Mouse (Mus musculus) bone marrow macrophage, adult 2 months (primary cell): ENCODE results near the gene Spaca5. TPM values are rescaled to one million over a fixed set of nuclear protein-coding genes. Genes with fewer than 3 reads are reported as not detected.

Experiments
- H3K27ac ChIP-seq: 2 replicates; pipeline ENCODE4 v1.5.1; 2012; ENCODE audit warnings: low read depth, low read length; ENCODE audit not compliant: insufficient read depth
- H3K4me1 ChIP-seq: 2 replicates; pipeline ENCODE4 v1.6.1; 2012; ENCODE audit warnings: low read length; ENCODE audit not compliant: control insufficient read depth, insufficient read depth
- H3K4me3 ChIP-seq: 2 replicates; pipeline ENCODE4 v1.5.1; 2012; ENCODE audit warnings: mild to moderate bottlenecking, low read length, moderate library complexity; ENCODE audit not compliant: insufficient read depth
- CTCF ChIP-seq: IDR thresholded peaks from 2 replicates; pipeline ENCODE4 v1.5.1; 2012; ENCODE audit warnings: low read depth, mild to moderate bottlenecking, low read length, moderate library complexity
- POLR2A ChIP-seq: IDR thresholded peaks from 2 replicates; pipeline ENCODE4 v1.6.1; 2012; ENCODE audit warnings: mild to moderate bottlenecking, low read depth, low read length, borderline replicate concordance
- polyA plus RNA-seq: library from polyadenylated mRNA; stranded (reverse); fragments of >200 nt; gene quantifications from 2 replicates; pipeline ENCODE4 v1.2.4, GENCODE M21; 2012; ENCODE audit not compliant: missing spikeins, insufficient read depth, insufficient read length

Spaca5 gene
- not detected in 2 replicates for polyA plus RNA-seq

GRCm38 (mm10) chrX:21068106-21068505 lies at the start of gene Spaca5:
TSS of gene Spaca5 (plus strand) at chrX:21068406.
- TF ChIP-seq POLR2A (no peak), CTCF (no peak)
- no peaks in the 10 kb centered on the region for H3K4me1 ChIP-seq

DNA sequence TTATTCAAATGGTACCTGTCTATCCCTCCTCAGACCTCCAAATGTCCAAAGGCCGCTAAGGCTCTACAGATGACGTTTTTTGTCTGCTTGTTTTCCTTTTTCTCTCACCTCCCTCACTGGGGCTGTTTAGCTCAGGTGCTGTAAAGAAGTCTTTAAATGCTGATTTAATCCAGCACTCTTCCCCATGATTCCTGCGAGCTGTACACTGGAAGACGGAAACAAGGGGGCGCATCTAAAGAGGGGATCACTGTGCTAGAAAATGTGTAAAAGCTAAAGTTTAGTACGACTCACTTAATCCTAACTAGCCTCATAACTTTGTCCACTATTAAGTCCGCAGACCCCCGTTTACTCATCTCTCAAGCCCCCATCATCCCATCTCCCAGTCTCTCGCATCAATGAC lies 6.7 kb upstream of the Spaca5 start:
- H3K27ac ChIP-seq = 0 out of 2 replicates have a peak overlapping the region, but pooled peaks have one; percentile 9
- H3K4me3 ChIP-seq = peak overlapping the region; percentile 89
- H3K4me1 ChIP-seq = no peaks in the 10 kb centered on the region; the same call in 1 of the 2 replicates
- TF ChIP-seq POLR2A (no peak), CTCF (no peak)

More at GRCm38 (mm10) chrX:21068106-21068505, at the start of gene Spaca5:
- no peak within 1 kb of the TSS for H3K27ac ChIP-seq
- no peak within 1 kb of the TSS for H3K4me3 ChIP-seq

GRCm38 (mm10) chrX:21061866-21062543 lies 6.2 kb upstream of the Spaca5 start, which contains the start of gene Zfp182:
TSS of gene Zfp182 (minus strand) at chrX:21062316.
- TF ChIP-seq POLR2A (no peak), CTCF (no peak)
- H3K4me1 ChIP-seq = no peaks in the 10 kb centered on the region; the same call in 1 of the 2 replicates
- H3K4me3 ChIP-seq = peak within 1 kb of the TSS; percentile 89
- H3K27ac ChIP-seq = peak within 1 kb of the TSS; percentile 43

DNA sequence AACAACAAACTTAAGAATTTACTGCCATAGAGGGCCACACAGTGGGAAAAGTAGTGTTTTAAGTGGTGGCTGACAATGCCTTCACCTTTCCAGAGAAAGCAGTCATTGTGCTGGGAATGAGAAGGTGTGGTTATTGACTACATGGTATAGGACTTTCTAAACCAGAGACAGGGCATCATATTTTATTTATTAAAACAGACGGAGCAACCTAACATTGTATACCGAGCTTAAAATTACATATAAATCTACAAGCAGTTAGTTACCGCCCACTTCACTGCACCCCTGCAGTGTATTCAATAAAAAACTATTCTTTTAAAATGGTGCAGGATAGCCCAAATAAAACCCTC lies 5.7 kb upstream of the Spaca5 start:
- no peak for TF ChIP-seq POLR2A
- TF ChIP-seq CTCF = no peak
- H3K27ac ChIP-seq = peak overlapping the region; percentile 43; the same call in 1 of the 2 replicates
- no peaks in the 10 kb centered on the region; the same call in 1 of the 2 replicates for H3K4me1 ChIP-seq
- no peak overlapping the region for H3K4me3 ChIP-seq

GRCm38 (mm10) chrX:21088645-21088982 lies 20.4 kb downstream of the Spaca5 start:
- Histone ChIP-seq H3K27ac (no peak overlapping the region), H3K4me3 (peak overlapping the region; percentile 65), H3K4me1 (peaks cover 3% of the 10 kb centered on the region; the same call in 1 of the 2 replicates)
- TF ChIP-seq POLR2A = no peak
- no peak for TF ChIP-seq CTCF

GRCm38 (mm10) chrX:21088983-21089866 lies 21.0 kb downstream of the Spaca5 start, which contains the start of gene Zfp300:
TSS of gene Zfp300 (minus strand) at chrX:21089527.
- Histone ChIP-seq H3K4me3 (peak within 1 kb of the TSS; percentile 65), H3K4me1 (peaks cover 3% of the 10 kb centered on the region; the same call in 1 of the 2 replicates), H3K27ac (peak within 1 kb of the TSS; percentile 49)
- TF ChIP-seq POLR2A = no peak
- no peak for TF ChIP-seq CTCF

GRCm38 (mm10) chrX:21089867-21090239 lies 21.6 kb downstream of the Spaca5 start:
- peaks cover 3% of the 10 kb centered on the region; the same call in 1 of the 2 replicates for H3K4me1 ChIP-seq
- H3K27ac ChIP-seq = no peak overlapping the region
- H3K4me3 ChIP-seq = peak overlapping the region; percentile 65
- no peak for TF ChIP-seq CTCF
- TF ChIP-seq POLR2A = no peak

GRCm38 (mm10) chrX:21115520-21115919 lies 47.3 kb downstream of the Spaca5 start, which contains the start of gene Ssxa1:
TSS of gene Ssxa1 (plus strand) at chrX:21115820.
- Histone ChIP-seq H3K27ac (no peak within 1 kb of the TSS), H3K4me1 (no peaks in the 10 kb centered on the region), H3K4me3 (no peak within 1 kb of the TSS)
- TF ChIP-seq POLR2A = no peak
- no peak for TF ChIP-seq CTCF

Other genes with a start within 250 kb of the Spaca5 start
- 8.6 and 10.6 TPM in 2 replicates for gene Timp1, start 198.2 kb upstream of the Spaca5 start, polyA plus RNA-seq
- 4.8 and 5.7 TPM in 2 replicates for gene Syn1, start 147.4 kb upstream of the Spaca5 start, polyA plus RNA-seq
- gene Cfp, start 136.9 kb upstream of the Spaca5 start, polyA plus RNA-seq = 362 and 394 TPM in 2 replicates
- gene Elk1, start 117.8 kb upstream of the Spaca5 start, polyA plus RNA-seq = 13.3 and 14.5 TPM in 2 replicates
- gene Uxt, start 106.4 kb upstream of the Spaca5 start, polyA plus RNA-seq = 21.1 and 23.5 TPM in 2 replicates
- 20.8 and 23.6 TPM in 2 replicates for gene Zfp182, start 6.1 kb upstream of the Spaca5 start, polyA plus RNA-seq
- gene Zfp300, start 21.1 kb downstream of the Spaca5 start, polyA plus RNA-seq = 0.24 and 0.63 TPM in 2 replicates
- not detected in 2 replicates for gene Ssxa1, start 47.4 kb downstream of the Spaca5 start, polyA plus RNA-seq
- gene Gm21876, start 107.2 kb downstream of the Spaca5 start, polyA plus RNA-seq = not detected in 2 replicates